Mouse (Mus musculus): ENCODE data around the gene Ghsr.

The Ghsr gene

GRCm38 (mm10) chr3:27411286-27411685, 40.1 kb downstream of the Ghsr start:
- no peak for DNase-seq (ENCODE audit: low spot score)

- no peak for DNase-seq (ENCODE audit: low spot score)
These were observed 42.4 kb downstream of the Ghsr start for GRCm38 (mm10) chr3:27413566-27413965.

GRCm38 (mm10) chr3:27416786-27417185, 45.6 kb downstream of the Ghsr start:
- DNase-seq (ENCODE audit: low spot score) = no peak

GRCm38 (mm10) chr3:27418602-27419001, 47.5 kb downstream of the Ghsr start:
- DNase-seq (ENCODE audit: low spot score) = no peak

- DNase-seq (ENCODE audit: low spot score) = no peak
These were observed 50.8 kb downstream of the Ghsr start for GRCm38 (mm10) chr3:27421980-27422379.

- no peak for DNase-seq (ENCODE audit: low spot score)
These were observed 51.4 kb downstream of the Ghsr start for GRCm38 (mm10) chr3:27422521-27422920.

GRCm38 (mm10) chr3:27424049-27424667, 53.0 kb downstream of the Ghsr start:
- no peak for DNase-seq (ENCODE audit: low spot score)

- no peak for DNase-seq (ENCODE audit: low spot score)
These were observed 56.3 kb downstream of the Ghsr start for GRCm38 (mm10) chr3:27427406-27427805.
